Mouse (Mus musculus) embryonic facial prominence, embryonic 10.5 days (tissue): ENCODE measurements around the gene Cutal. TPM values are rescaled to one million over a fixed set of nuclear protein-coding genes. Genes with fewer than 3 reads are reported as not detected.

Source experiments
- DNase-seq: peaks from one replicate; pipeline ENCODE4 v3.0.0-alpha.2; 2017; ENCODE audit warnings: low spot score
- H3K27ac ChIP-seq: fragments of 300-500 bp; sonication (generic); replicated peaks from 2 replicates; pipeline ENCODE4 v1.5.1; 2016; ENCODE audit warnings: mild to moderate bottlenecking
- H3K27me3 ChIP-seq: fragments of 300-500 bp; sonication (generic); replicated peaks from 2 replicates; pipeline ENCODE4 v1.6.1; 2016; ENCODE audit warnings: low read depth, mild to moderate bottlenecking; ENCODE audit not compliant: poor library complexity, severe bottlenecking
- H3K36me3 ChIP-seq: fragments of 300-500 bp; sonication (generic); replicated peaks from 2 replicates; pipeline ENCODE4 v1.6.1; 2016; ENCODE audit warnings: mild to moderate bottlenecking, moderate library complexity
- H3K4me1 ChIP-seq: fragments of 300-500 bp; sonication (generic); 2 replicates; pipeline ENCODE4 v1.6.1; 2016
- H3K4me3 ChIP-seq: fragments of 300-500 bp; sonication (generic); 2 replicates; pipeline ENCODE4 v1.5.1; 2016; ENCODE audit warnings: mild to moderate bottlenecking, moderate library complexity
- H3K9me3 ChIP-seq: fragments of 300-500 bp; sonication (generic); 2 replicates; pipeline ENCODE4 v1.6.1; 2016; ENCODE audit warnings: mild to moderate bottlenecking
- WGBS: fragments of 180-500 bp; shearing (Covaris S2); methylation state at CpG from one replicate; pipeline ENCODE4 v1.1.7; 2016; 5-methylcytosine and 5-hydroxymethylcytosine counted together
- polyA plus RNA-seq: library from polyadenylated mRNA; unstranded; fragments of >200 nt; fragmentation: Nextera tagmentation; extraction: Ambion mirVana; gene quantifications from 2 replicates; pipeline ENCODE4 v1.2.1, GENCODE M21; 2016

The Cutal gene
- polyA plus RNA-seq, 1 experiment from 2014 or later: 0.09 TPM

DNA sequence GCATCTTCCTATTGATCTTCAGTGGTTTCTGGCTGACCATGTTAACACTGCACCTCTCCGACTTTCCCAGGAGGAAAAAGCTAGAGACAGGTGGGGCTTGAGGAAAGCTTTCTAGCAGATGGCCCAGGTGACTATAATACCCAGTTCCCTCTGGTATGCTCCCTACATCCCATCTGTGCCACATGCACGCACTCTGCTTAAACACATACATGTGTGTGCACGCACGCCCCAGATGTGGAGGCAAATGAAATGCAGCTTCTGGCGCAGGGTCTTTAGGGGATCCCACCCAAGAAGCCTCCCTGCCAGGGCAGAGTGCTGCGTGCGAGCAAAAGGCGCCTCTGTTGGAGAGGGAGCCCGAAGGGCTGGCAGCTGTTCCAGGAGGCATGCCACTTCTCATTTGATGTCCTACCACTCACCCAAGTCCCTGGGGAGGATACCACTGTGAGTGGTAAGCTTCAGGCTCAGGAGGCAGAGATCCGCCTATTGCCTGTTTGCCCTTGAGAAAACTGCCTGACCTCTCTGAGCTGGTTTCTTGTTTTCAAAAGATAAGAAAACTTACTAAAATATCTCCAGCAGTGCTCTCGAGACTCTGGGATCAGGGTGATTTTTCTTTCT lies 67.0 kb downstream of the Cutal start:
- peaks cover 38% of the 10 kb centered on the region for H3K4me1 ChIP-seq
- 0 out of 2 replicates have a peak, but pooled peaks cover 19% of the 10 kb centered on the region for H3K27me3 ChIP-seq
- no peaks in the 10 kb centered on the region for H3K9me3 ChIP-seq
- no peak for DNase-seq
- no peak overlapping the region; the same call in 1 of the 2 replicates for H3K27ac ChIP-seq
- H3K4me3 ChIP-seq: no peak overlapping the region
- WGBS: 79% methylated on average over 11 of the region's 11 CpGs
- no peaks in the 10 kb centered on the region for H3K36me3 ChIP-seq

Other genes with a start within 250 kb of the Cutal start
- 80.6 and 87.1 TPM in 2 replicates for gene Gapvd1, start 119.2 kb upstream of the Cutal start, polyA plus RNA-seq
- gene Hspa5, start 102.4 kb upstream of the Cutal start, polyA plus RNA-seq: 908 and 968 TPM in 2 replicates
- 39.3 and 44.2 TPM in 2 replicates for gene Rabepk, start 74.5 kb upstream of the Cutal start, polyA plus RNA-seq
- 77.3 and 79.0 TPM in 2 replicates for gene Fbxw2, start 48.1 kb upstream of the Cutal start, polyA plus RNA-seq
- gene Gm34653, start 41.4 kb upstream of the Cutal start, polyA plus RNA-seq: 0.09 TPM in 1 of 2 replicates, not detected in the other
- 127 and 133 TPM in 2 replicates for gene Psmd5, start 572 bp downstream of the Cutal start, polyA plus RNA-seq
- 1.1 and 1.8 TPM in 2 replicates for gene Phf19, start 39.6 kb downstream of the Cutal start, polyA plus RNA-seq
- 0.34 and 0.38 TPM in 2 replicates for gene Traf1, start 87.4 kb downstream of the Cutal start, polyA plus RNA-seq
- 0.10 and 0.17 TPM in 2 replicates for gene Hc, start 187.0 kb downstream of the Cutal start, polyA plus RNA-seq
- gene AI182371, start 227.1 kb downstream of the Cutal start, polyA plus RNA-seq: 0.15 TPM in 1 of 2 replicates, not detected in the other
- 28.5 and 30.4 TPM in 2 replicates for gene Cntrl, start 235.1 kb downstream of the Cutal start, polyA plus RNA-seq